Mouse (Mus musculus): ENCODE results near the gene Gss. TPM values are rescaled to one million over a fixed set of nuclear protein-coding genes. Genes with fewer than 3 reads are reported as not detected.

Gene Gss
- polyA plus RNA-seq, 1 experiment from 2014 or later: 24.2 TPM

MicroRNAs encoded within 50 kb of the gene (microRNA counts, 519-probe panel; counts per million panel counts)
- microRNA mmu-miR-499: 6,059 counts per million, percentile 93 among the panel's probes with 10 or more counts

Small RNAs within 50 kb of the gene (microRNA-seq; reads per million reads assigned to microRNA genes)
- 2,493 reads per million, percentile 86 among the genes with 10 or more reads in this experiment for gene Mir499

Other genes with a start within 250 kb of the Gss start
- 53.2 and 58.8 TPM in 2 replicates for gene Pigu, start 235.4 kb downstream of the Gss start, polyA plus RNA-seq (2015; fragmentation: Nextera tagmentation; extraction: Ambion mirVana)
- gene Trp53inp2, start 211.8 kb downstream of the Gss start, polyA plus RNA-seq (2015; fragmentation: Nextera tagmentation; extraction: Ambion mirVana): 97.6 and 107 TPM in 2 replicates
- 12.0 and 13.4 TPM in 2 replicates for gene Ncoa6, start 118.9 kb downstream of the Gss start, polyA plus RNA-seq (2015; fragmentation: Nextera tagmentation; extraction: Ambion mirVana)
- gene Acss2, start 74.9 kb downstream of the Gss start, polyA plus RNA-seq (2015; fragmentation: Nextera tagmentation; extraction: Ambion mirVana): 13.1 and 14.4 TPM in 2 replicates
- gene Ggt7, start 74.6 kb downstream of the Gss start, polyA plus RNA-seq (2015; fragmentation: Nextera tagmentation; extraction: Ambion mirVana): 2.0 and 3.1 TPM in 2 replicates
- 17.7 and 21.2 TPM in 2 replicates for gene Myh7b, start 18.4 kb upstream of the Gss start, polyA plus RNA-seq (2015; fragmentation: Nextera tagmentation; extraction: Ambion mirVana)
- 87.0 and 93.9 TPM in 2 replicates for gene Trpc4ap, start 99.6 kb upstream of the Gss start, polyA plus RNA-seq (2015; fragmentation: Nextera tagmentation; extraction: Ambion mirVana)
- gene Edem2, start 136.7 kb upstream of the Gss start, polyA plus RNA-seq (2015; fragmentation: Nextera tagmentation; extraction: Ambion mirVana): 23.1 and 25.4 TPM in 2 replicates
- gene Gm17581, start 143.1 kb upstream of the Gss start, polyA plus RNA-seq (2015; fragmentation: Nextera tagmentation; extraction: Ambion mirVana): not detected in 2 replicates
- gene Procr, start 158.3 kb upstream of the Gss start, polyA plus RNA-seq (2015; fragmentation: Nextera tagmentation; extraction: Ambion mirVana): 9.0 and 9.1 TPM in 2 replicates
- gene Mmp24, start 182.5 kb upstream of the Gss start, polyA plus RNA-seq (2015; fragmentation: Nextera tagmentation; extraction: Ambion mirVana): 0.04 TPM in 1 of 2 replicates, not detected in the other
- 10.8 and 12.0 TPM in 2 replicates for gene BC029722, start 226.6 kb upstream of the Gss start, polyA plus RNA-seq (2015; fragmentation: Nextera tagmentation; extraction: Ambion mirVana)
- 127 and 152 TPM in 2 replicates for gene Eif6, start 234.1 kb upstream of the Gss start, polyA plus RNA-seq (2015; fragmentation: Nextera tagmentation; extraction: Ambion mirVana)
- 0.06 and 0.09 TPM in 2 replicates for gene Fam83c, start 242.0 kb upstream of the Gss start, polyA plus RNA-seq (2015; fragmentation: Nextera tagmentation; extraction: Ambion mirVana)

All from heart, embryonic 13.5 days (tissue).